Mouse (Mus musculus): Measurements from ENCODE around the gene Aff3.

Gene Aff3

GRCm38 (mm10) chr1:38654981-38655540 is 9.7 kb downstream of the Aff3 start:
- no peak for DNase-seq

GRCm38 (mm10) chr1:38650031-38650430 is 14.7 kb downstream of the Aff3 start:
- no peak for DNase-seq

GRCm38 (mm10) chr1:38649174-38649573 is 15.6 kb downstream of the Aff3 start:
- DNase-seq: no peak

- no peak for DNase-seq
Measured at GRCm38 (mm10) chr1:38642288-38642687, 22.5 kb downstream of the Aff3 start.

- DNase-seq: no peak
Measured at GRCm38 (mm10) chr1:38639669-38640068, 25.1 kb downstream of the Aff3 start.

- DNase-seq: no peak
Measured at GRCm38 (mm10) chr1:38635596-38635995, 29.2 kb downstream of the Aff3 start.

GRCm38 (mm10) chr1:38634081-38634480 is 30.7 kb downstream of the Aff3 start:
- DNase-seq: no peak

- no peak for DNase-seq
Measured at GRCm38 (mm10) chr1:38632461-38633180, 32.1 kb downstream of the Aff3 start.

GRCm38 (mm10) chr1:38631501-38632279 is 33.1 kb downstream of the Aff3 start:
- DNase-seq: no peak

GRCm38 (mm10) chr1:38628901-38629585 is 35.7 kb downstream of the Aff3 start:
- DNase-seq: peak; percentile 12

GRCm38 (mm10) chr1:38628426-38628825 is 36.3 kb downstream of the Aff3 start:
- DNase-seq: peak; percentile 28

GRCm38 (mm10) chr1:38627683-38628361 is 36.9 kb downstream of the Aff3 start:
- no peak for DNase-seq

- peak; percentile 69 for DNase-seq
Measured at GRCm38 (mm10) chr1:38626739-38627661, 37.8 kb downstream of the Aff3 start.

- DNase-seq: peak; percentile 33
Measured at GRCm38 (mm10) chr1:38626388-38626738, 38.4 kb downstream of the Aff3 start.

GRCm38 (mm10) chr1:38621840-38622239 is 42.9 kb downstream of the Aff3 start:
- DNase-seq: no peak

GRCm38 (mm10) chr1:38620401-38620800 is 44.4 kb downstream of the Aff3 start:
- no peak for DNase-seq

GRCm38 (mm10) chr1:38606741-38607140 is 58.0 kb downstream of the Aff3 start:
- no peak for DNase-seq

- no peak for DNase-seq
Measured at GRCm38 (mm10) chr1:38605426-38605825, 59.3 kb downstream of the Aff3 start.

GRCm38 (mm10) chr1:38604611-38605010 is 60.1 kb downstream of the Aff3 start:
- DNase-seq: no peak

- DNase-seq: no peak
Measured at GRCm38 (mm10) chr1:38601802-38602508, 62.8 kb downstream of the Aff3 start.

- DNase-seq: no peak
Measured at GRCm38 (mm10) chr1:38595311-38595710, 69.4 kb downstream of the Aff3 start.

Data from cerebellum, adult 11-12 months (tissue).